Mouse (Mus musculus) gastrocnemius, adult 8-10 months (tissue): ENCODE results near the gene Kcnk4. TPM values are rescaled to one million over a fixed set of nuclear protein-coding genes. Genes with fewer than 3 reads are reported as not detected.

Experiments used
- DNase-seq, 2 experiments: peaks; one replicate each; pipeline ENCODE4 v3.0.0; 2022; ENCODE audit warnings: low spot score in 2 of 2
- total RNA-seq, 4 experiments: library from RNA; stranded (reverse); gene quantifications; 2 replicates each; pipeline ENCODE4 v1.2.4; 2022

Kcnk4 gene
- total RNA-seq, 4 experiments from 2014 or later, result not detected

DNA sequence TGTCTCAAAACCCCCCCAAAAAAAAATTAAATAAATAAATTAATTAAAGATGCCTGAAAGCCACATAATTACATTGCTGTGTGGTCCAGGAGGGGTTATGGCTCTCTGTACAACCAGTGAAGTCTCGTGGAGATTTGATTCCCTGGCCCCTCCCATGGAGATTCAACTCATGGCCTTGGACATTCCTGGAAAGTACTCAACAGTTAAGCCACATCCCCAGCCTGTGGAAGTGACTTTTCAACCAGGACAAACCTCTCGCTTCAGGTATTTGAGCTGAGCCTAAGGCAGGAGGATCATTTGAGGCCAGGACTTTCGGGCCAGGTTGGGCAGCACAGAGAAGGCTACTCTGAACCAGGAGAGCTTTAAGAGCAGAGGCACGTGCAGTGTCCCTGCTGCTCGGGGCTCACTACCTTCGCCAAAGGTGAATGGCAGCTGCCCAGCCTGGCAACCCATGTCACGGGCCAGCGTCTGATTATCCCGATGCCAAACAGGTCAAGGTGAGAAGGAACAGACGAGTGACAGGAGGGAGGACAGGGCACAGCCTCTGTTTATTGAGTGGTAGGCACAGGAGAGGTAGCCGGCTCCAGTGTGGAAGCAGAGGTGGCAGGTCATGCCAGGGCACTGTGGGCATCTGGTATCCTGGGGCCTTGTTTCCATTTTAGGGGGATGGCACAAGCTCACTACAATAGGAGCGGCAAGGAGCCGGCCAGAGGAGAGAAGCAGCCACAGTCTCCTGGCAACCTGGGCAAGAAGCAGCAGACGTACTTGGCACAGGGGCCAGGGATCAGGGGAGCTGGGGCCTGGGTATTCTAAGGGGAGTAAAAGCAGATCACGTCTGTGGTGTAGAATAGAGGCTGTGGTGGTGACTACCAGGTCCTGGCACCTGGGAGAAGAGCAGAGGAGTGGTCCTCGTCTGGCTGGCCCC lies 3.5 kb upstream of the Kcnk4 start:
- no peak for DNase-seq

DNA sequence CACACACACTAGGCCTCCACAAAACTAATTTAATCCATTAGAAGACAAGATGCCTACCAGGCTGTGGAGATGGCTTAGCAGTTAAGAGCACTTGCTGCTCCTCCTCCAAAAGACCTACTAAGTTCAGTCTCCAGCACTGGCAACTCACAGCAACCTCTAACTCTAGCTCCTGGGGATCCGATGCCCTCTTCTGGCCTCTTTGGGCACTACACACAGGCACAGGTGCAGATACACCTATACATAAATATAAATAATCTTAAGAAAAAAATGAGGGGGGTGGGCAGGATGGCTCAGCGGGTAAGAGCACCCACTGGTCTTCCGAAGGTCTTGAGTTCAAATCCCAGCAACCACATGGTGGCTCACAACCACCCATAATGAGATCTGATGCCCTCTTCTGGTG lies 2.0 kb upstream of the Kcnk4 start:
- DNase-seq, result no peak

- no peak for DNase-seq
Observed at GRCm38 (mm10) chr19:6933436-6934194, 700 bp downstream of the Kcnk4 start.

DNA sequence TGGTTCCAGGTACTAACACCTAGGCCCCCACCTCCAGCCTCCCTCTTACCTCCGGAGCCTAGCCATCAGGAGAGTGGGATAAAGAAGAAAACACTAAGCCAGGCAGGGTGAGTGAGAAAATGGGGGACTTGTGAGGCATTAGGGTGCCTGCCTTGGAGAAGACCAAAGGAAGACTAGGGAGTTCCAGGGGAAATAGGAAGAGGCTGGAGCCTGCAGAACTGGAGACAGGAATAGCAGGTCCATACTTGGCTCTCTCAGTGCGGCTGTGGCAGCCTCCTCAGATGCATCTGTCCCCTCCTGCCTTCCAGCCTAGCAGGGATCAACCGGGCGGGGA lies 1.2 kb downstream of the Kcnk4 start:
- no peak for DNase-seq

DNA sequence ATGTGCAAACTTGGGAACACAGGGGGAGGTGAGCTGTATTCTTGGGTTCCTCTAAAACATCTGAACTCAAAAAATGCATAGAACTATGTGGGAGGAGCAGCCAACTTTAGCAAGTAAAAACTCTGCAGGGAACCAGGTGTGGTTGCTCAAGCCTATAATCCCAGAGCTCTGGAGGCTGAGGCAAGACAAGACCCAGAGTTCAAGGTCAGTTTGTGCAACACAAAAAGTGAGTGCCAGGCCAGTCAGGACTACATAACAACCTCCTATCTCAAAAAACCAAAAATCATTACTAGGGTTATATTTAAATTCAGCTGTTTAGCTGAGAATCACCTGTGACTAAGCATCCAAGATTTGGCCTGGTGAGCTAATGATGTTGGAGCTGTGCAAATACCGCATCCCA lies 2.3 kb downstream of the Kcnk4 start:
- DNase-seq, result no peak

DNA sequence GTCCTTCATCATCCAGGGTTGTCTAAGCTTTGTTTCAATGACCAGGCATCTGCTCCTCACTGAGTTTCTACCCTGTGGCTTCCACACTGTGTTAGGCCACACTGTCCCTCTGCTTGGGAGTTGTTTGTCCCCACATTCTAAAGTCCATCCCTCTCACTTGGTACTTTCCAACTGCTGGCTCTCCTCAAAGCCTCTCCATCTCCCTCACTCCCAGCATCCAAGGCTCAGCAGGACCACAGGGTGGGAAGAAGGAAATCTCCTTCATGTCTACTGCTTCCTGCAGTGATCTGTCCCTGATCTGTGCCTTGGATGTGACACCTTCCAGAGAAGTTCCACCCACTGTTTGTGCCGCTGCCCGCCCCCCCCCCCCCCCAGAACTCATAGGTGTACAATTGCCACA lies 3.3 kb downstream of the Kcnk4 start:
- no peak for DNase-seq

DNA sequence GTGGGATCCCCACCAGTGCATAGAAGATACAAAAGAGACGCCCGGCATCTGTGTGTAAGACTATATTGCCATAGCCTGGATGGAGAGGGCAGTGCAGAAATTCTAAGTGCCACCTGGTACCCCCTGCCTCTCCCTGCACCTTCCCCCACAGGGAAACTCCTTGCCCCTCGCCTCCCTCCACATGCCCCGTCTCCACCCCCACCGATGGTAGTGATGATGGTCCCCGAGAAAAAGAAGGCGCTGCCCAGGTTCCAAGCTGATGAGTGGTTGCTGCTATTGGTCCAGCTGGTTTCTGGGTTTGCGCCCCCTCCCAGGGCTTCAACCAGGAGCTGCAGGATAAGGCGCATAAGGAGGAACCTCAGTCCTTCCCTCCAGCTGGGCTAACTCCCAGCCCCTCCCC lies 6.2 kb downstream of the Kcnk4 start:
- DNase-seq, result no peak

- no peak for DNase-seq
Observed at GRCm38 (mm10) chr19:6926559-6927255, 7.6 kb downstream of the Kcnk4 start.

GRCm38 (mm10) chr19:6925611-6926329 lies 8.5 kb downstream of the Kcnk4 start:
- no peak for DNase-seq

DNA sequence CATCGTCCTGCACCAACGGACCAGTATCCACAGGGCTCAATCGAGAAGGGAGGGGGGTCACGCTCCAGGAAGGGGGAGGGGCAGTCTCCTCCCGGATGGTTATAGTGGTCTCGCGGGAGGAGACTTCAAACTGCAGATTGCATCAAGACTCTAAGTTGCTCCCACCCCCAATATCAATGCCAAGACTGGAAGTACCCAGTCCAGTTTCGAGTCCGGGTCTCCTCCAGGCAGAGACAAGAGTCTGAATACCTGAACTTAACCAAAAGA lies 9.1 kb downstream of the Kcnk4 start, which contains the start of gene Catsperz:
TSS of gene Catsperz (minus strand) at position 74 of the 267 bp plus-strand sequence.
- no peak for DNase-seq

- DNase-seq, result peak; percentile 70 to 73
Observed at GRCm38 (mm10) chr19:6924461-6925306, 9.6 kb downstream of the Kcnk4 start.

DNA sequence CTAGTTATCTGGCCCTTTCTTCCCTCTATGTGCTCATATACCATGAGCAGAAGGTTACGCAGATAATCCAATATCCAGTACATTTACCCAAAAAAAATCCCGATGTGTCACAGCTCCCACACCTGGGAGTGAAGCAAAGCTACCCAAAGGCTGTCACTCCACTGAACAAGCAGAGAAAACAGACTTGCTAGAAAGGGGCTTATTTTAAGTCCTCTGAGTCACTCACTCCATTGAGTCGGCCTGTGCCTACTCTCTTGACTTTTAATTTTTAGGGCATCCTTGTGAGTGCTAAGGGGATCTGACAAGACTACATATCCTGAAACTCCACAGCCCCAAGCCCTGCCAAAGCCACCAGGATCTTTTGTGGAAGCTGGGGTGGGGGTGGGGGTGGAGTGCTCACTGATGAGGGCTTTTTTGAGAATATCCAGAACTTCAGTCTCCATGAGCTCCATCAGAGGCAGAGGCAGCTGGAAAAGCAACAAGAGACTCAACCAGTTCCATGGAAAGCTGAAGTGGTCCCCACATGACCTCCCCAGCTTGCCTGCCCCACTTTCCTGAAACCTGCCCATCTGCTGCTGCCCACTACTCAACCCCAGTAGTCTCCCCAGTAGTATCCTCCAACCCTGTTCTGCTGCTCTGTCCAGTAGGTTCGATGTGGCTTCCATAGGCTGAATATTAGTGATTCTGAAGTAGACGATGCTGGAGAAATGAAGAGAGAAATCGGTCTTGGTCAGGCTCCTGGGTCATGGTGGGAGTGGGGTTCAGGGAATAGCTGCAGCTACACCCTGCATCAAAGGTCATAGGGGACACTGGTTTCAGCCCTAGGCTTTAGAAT lies 11.2 kb downstream of the Kcnk4 start:
- DNase-seq, result no peak

DNA sequence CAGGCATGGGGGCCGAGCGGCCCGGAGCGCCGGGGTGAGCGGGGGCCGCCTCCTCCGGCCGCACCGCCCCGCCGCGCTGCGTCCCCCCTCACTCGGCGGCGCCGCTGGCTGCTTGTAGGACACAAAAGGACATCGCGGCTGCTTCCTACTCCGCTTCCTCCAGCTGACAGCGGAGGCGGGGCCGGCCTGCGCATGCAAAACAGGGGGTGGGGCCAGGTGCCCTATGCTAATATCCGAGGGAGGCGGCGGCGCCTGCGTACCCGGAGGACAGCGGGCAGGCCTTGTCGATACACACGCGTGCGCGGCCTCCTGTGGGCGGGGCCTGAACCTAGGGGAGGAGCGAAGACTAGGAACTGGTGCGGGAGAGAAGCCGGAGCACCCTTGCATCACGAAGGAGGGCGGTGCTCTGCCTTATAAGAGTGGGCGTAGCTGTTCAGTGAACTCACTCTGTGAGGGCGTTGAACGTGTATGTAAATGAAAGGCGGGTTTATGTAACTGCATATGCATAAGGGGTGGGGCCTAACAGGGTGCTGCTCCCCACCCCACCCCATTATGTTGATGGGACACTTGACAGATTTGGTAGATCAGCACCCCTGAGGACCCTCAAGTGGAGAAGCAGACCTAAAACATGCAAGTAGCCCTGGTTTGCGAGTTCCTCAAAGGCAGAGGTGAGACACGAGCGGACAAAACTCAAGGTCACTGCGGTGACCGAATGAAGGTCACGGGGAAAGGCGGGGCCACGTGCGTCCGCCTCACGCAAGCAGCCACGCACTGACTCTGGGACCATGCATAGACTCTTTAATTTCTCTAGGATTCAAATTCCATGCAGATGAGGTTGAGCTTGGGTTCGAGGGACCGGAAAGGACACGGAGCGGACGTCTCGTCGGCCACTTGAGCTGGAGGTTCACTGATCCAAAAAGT lies 12.4 kb downstream of the Kcnk4 start, which contains the start of gene Esrra:
TSS of gene Esrra (minus strand) at position 167 of the 921 bp plus-strand sequence.
- DNase-seq, result peak; percentile 100

GRCm38 (mm10) chr19:6920741-6921636 lies 13.3 kb downstream of the Kcnk4 start:
- peak in 1 of 2 experiments; percentile 55 for DNase-seq

DNA sequence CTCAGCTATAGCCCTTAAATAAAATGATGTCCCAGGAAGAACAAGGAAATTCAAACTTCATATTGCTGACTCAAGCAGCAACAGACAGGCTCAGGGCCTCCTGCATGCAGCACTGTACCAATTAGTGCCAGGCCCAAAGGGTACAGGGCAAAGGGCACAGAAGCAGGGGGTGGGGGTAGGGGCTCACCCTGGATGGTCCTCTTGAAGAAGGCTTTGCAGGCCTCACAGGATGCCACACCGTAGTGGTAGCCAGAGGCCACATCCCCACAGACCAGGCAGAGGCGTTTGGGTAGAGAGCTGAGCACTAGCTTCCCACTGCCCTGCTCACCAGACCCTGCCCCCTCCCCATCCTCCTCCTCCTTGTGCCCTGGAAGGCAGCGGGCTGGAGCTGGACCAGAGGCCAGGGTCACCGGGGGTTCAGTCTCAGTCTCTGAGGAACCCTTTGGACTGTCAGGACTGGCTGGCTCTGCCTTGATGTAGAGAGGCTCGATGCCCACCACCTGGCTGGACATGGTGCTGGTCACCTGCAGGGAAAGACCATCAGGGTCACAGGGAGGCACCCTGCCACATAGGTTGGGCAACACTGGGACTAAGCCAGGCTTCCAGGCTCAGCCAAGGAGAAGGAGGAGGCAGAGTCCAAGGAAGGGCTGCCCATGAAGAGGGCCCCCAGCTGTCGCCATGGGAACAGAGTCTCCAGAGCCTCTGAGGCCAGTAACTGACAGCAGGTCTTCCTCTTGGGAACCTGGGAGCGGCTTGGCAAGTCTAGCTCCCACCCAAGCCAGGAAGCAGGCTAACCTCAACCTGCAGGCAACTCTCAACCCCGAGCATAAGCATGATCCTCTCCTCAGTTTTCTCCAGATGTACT lies 14.2 kb downstream of the Kcnk4 start:
- DNase-seq, result peak in 1 of 2 experiments; percentile 63

GRCm38 (mm10) chr19:6919431-6919830 lies 14.9 kb downstream of the Kcnk4 start:
- no peak for DNase-seq
